Mouse (Mus musculus): ENCODE measurements around the gene Sun2. TPM values are rescaled to one million over a fixed set of nuclear protein-coding genes. Genes with fewer than 3 reads are reported as not detected.

The Sun2 gene
- polyA plus RNA-seq, 1 experiment from 2014 or later, result 5.9 TPM

DNA sequence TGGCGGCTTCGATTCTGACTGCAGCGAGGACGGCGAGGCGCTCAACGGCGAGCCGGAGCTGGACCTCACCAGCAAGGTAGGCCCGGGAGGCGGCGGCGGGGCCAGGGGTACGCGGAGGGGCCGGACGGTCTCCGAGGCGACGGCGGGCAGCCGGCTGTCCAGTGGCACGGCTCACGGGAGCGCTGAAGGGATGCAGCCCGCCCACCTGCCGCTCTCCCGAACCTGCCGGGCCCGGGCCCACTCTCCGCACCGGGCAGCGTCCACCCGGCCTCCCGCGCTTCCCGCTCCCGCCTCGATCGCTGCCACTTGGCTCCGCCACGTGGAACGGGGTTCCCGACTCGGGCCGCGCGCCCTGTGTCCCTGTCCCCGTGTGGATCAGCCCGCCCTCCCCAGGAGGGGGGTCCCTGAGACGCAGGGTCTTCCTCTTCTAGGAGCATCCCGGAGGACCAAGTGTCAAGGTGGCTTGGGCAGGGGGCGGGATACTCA, 51.3 kb downstream of the Sun2 start:
- no peaks in the 10 kb centered on the region for H3K27me3 ChIP-seq
- H3K9ac ChIP-seq, result peak overlapping the region; percentile 89
- H3K36me3 ChIP-seq, result peaks cover 10% of the 10 kb centered on the region; the same call in 1 of the 2 replicates
- no peaks in the 10 kb centered on the region for H3K9me3 ChIP-seq (replicated peaks)
- peak overlapping the region; percentile 85 for H3K27ac ChIP-seq
- H3K4me3 ChIP-seq (replicated peaks), result peak overlapping the region; percentile 92
- under 1% methylated on average over 51 of the region's 53 CpGs for WGBS
- H3K4me1 ChIP-seq, result peaks cover 46% of the 10 kb centered on the region
- H3K4me2 ChIP-seq, result peak overlapping the region; percentile 97
- ATAC-seq (replicated peaks; ENCODE audit: low FRiP score), result peak; percentile 10

DNA sequence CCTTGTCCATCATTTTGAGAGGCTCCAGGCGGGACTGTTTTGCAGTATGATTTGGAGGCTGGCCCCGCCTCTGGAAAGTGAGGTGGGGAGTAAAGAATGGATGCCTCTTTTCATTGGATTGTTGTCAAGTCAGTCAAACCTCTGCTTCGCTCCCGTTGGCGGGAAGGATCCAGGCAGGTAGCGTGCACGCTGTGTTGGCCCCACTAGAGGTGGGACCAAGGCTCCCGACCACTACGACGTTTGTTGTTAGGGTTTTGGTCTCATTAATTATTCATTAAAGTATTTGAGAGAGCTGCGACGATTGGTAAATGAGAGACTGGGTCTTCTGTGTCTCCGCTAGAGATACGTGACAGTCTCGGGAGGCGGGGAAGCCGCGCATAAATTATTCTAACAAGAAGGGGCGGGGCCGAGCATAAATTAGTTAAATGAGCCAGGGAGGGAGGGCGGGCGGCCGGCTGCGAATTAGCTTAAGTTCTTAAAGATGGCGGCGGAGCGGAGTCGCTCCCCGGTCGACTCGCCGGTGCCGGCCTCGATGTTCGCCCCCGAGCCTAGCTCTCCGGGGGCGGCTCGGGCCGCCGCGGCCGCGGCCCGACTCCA, 51.8 kb downstream of the Sun2 start, which contains the start of gene Gtpbp1:
TSS of gene Gtpbp1 (plus strand) at position 420 of the 597 bp plus-strand sequence.
- Histone ChIP-seq H3K4me1 (peaks cover 47% of the 10 kb centered on the region), H3K4me3 (replicated peaks) (peak within 1 kb of the TSS; percentile 92), H3K9me3 (replicated peaks) (no peaks in the 10 kb centered on the region), H3K9ac (peak within 1 kb of the TSS; percentile 89), H3K27me3 (no peaks in the 10 kb centered on the region), H3K27ac (peak within 1 kb of the TSS; percentile 85), H3K4me2 (peak within 1 kb of the TSS; percentile 97), H3K36me3 (peaks cover 9% of the 10 kb centered on the region; the same call in 1 of the 2 replicates)
- ATAC-seq (replicated peaks; ENCODE audit: low FRiP score), result peak; percentile 96
- under 1% methylated on average over 45 of the region's 45 CpGs for WGBS

DNA sequence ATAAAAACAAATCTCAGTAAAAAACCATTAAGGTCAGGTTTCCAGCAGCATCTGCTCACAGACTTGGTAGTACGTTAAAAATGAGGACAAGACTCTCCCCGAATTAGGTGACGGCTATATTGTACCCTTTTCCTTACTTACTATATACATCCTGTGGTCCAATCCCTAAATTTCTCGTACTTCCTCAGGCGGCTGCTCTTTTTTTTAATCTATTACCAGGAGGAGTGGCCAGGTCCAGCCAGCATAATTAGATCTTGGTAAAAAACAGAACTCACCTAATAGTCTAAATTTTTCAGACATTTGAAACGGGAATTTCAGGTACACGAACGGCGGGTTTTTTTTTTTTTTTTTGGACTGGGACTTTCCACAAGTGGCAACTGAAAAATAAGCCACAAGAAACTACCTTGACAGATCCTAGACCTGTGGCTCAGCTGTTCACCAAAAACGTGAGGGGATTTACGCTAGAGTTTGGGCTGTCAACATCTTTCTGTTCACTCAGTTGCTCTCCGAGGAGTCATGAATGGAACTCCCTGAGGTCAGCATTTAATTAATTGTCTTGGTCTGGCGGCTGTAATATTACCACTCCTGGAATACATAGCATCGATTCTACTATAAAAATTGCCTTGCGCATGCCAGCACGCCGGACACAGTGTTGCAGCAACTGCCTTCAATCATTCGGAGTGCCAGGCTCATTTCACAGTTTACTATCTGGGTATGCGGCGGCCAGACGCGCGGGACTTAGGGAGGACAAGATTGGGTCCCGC, 52.5 kb downstream of the Sun2 start:
- 9% methylated on average over 24 of the region's 24 CpGs for WGBS
- peak overlapping the region; percentile 70; the same call in 1 of the 2 replicates for H3K27ac ChIP-seq
- H3K9ac ChIP-seq, result peak overlapping the region; percentile 35; the same call in 1 of the 2 replicates
- ATAC-seq (replicated peaks; ENCODE audit: low FRiP score), result no peak
- peak overlapping the region; percentile 92 for H3K4me3 ChIP-seq (replicated peaks)
- peaks cover 50% of the 10 kb centered on the region for H3K4me1 ChIP-seq
- peak overlapping the region; percentile 97 for H3K4me2 ChIP-seq
- no peaks in the 10 kb centered on the region for H3K27me3 ChIP-seq
- no peaks in the 10 kb centered on the region for H3K9me3 ChIP-seq (replicated peaks)
- 0 out of 2 replicates have a peak, but pooled peaks cover 3% of the 10 kb centered on the region for H3K36me3 ChIP-seq

DNA sequence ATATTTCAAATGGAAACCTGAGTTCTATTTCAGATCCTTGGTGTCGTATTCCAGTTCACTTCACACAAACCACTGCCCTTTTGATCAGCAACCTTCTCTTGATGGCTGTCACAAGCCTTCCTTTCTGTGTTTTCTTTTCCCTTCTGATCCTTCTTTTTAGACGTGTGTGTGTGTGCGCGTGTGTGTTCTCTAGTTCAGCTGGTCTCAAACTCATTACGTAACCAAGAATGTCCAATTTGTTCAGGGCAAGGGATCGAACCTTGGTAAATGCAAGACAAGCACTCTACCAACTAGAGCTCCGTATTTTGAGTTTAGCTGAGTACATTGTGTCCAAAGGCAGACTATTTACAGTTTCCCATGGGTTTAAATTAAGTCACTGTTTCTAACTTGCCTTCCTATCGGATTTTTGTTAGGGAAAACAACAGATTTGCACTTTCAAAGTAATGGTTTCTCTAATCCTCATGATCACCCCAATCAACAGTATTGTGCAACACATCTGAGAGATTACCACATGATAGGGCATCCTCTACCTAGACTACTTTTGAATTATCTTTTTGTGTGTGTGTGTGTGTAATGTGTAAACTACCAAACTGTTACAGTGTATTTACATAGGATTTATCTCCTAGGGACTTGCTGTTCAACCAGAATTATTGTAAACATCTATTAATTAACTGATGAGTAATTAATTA, 53.9 kb downstream of the Sun2 start:
- H3K36me3 ChIP-seq, result no peaks in the 10 kb centered on the region
- no peaks in the 10 kb centered on the region for H3K9me3 ChIP-seq (replicated peaks)
- H3K9ac ChIP-seq, result peak overlapping the region; percentile 81
- H3K4me2 ChIP-seq, result peak overlapping the region; percentile 68
- H3K4me1 ChIP-seq, result peaks cover 65% of the 10 kb centered on the region
- no peak for ATAC-seq (replicated peaks; ENCODE audit: low FRiP score)
- H3K4me3 ChIP-seq (replicated peaks), result peak overlapping the region; percentile 67
- no peaks in the 10 kb centered on the region for H3K27me3 ChIP-seq
- peak overlapping the region; percentile 99 for H3K27ac ChIP-seq
- 3% methylated on average over 8 of the region's 8 CpGs for WGBS

DNA sequence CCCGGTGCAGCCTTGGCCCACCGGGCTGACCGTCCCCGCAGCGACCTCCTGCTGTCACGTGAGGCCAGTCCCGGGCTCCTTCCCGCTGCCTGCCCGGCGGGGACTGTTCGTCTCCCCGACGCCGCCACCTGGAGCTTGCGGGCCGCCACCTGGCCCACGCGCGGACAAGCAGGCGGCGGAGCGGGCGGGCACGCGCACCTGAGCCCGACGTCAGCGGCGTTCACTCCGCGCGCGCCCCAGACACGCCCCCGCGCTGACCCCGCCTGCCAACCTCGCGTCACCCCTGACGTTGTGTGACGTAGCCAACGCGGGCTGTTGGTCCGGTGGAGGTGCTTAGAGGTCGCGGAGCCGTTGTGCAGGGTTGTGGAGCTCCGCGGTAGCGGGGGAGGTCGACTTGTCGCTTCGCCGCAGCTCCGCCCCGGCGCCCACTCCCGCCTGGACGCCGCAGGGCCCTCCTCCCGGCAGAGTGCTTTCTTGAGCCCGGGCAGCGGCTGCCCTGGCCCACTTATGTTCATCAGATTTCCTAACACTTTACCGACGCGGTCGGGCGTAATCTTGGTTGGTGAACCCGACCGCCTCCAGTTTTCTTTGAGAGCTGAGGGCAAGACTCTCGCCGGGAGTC, 54.6 kb downstream of the Sun2 start, which contains the start of gene Josd1:
TSS of gene Josd1 (minus strand) at position 274 of the 622 bp plus-strand sequence.
- H3K9me3 ChIP-seq (replicated peaks), result no peaks in the 10 kb centered on the region
- peaks cover 71% of the 10 kb centered on the region for H3K4me1 ChIP-seq
- H3K9ac ChIP-seq, result peak within 1 kb of the TSS; percentile 81
- H3K4me2 ChIP-seq, result peak within 1 kb of the TSS; percentile 68
- H3K27me3 ChIP-seq, result no peaks in the 10 kb centered on the region
- ATAC-seq (replicated peaks; ENCODE audit: low FRiP score), result peak; percentile 70
- no peaks in the 10 kb centered on the region for H3K36me3 ChIP-seq
- H3K27ac ChIP-seq, result peak within 1 kb of the TSS; percentile 99
- H3K4me3 ChIP-seq (replicated peaks), result peak within 1 kb of the TSS; percentile 67
- under 1% methylated on average over 72 of the region's 72 CpGs for WGBS

DNA sequence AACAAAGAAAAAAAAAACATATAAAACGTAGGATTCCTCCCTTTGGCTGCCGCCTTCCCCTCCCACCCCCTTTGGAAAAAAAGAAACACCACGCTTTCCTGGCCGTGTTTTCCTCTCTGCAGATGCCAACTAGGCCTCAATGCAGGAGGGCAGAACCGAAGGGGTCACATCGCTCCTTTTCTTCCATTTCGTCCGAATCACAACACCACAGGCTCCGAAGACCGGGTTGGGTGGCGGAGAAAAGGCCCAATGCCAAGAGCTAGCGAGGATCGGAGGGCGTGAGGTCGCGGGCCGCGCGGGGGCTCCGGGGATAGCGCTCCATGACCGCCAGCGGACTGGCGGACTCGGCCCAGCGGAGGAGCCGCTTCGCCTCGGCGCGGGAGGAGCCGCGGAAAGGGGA, 55.2 kb downstream of the Sun2 start:
- H3K36me3 ChIP-seq, result no peaks in the 10 kb centered on the region
- no peak for ATAC-seq (replicated peaks; ENCODE audit: low FRiP score)
- WGBS, result under 1% methylated on average over 32 of the region's 33 CpGs

DNA sequence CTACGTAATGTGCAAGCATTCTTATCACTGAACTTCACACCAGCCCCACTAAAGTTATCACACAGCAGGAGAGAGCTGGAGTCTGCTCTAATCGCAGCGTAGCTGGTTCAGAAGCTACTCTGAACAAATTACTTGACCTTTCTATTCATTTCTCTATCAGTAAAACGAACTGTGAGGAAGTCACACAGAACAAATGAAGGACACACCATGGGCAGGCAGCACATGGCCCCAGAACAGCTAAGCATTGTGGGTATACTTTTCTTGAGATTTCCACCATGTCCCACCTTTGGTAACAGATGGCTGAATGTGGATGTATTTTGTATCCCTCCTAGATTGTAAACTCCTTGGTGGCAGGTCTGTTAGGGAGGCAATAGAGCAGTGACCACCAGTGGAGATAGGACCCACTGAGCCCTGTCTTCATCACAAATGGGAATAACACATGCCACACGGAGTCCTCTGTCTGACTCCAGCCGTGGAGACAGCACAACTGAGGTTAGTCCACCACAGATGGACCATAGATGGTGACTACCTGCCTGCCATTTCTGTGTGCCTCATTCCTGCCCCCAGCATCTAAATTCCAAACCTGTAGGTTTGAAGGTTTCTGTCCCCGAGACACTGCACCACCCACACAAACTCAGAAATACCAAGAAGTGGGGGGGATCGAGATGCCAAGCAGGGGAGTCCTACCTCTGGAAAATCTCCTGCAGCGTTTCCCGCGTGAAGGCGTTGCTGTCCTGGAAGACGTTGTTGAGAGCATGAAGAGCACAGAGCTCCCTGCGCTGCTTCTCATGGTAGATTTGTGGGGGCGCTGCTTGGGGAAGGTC, 56.1 kb downstream of the Sun2 start:
- H3K27me3 ChIP-seq, result no peaks in the 10 kb centered on the region
- peak overlapping the region; percentile 81 for H3K9ac ChIP-seq
- no peaks in the 10 kb centered on the region for H3K36me3 ChIP-seq
- no peak for ATAC-seq (replicated peaks; ENCODE audit: low FRiP score)
- H3K4me1 ChIP-seq, result peaks cover 66% of the 10 kb centered on the region
- peak overlapping the region; percentile 68 for H3K4me2 ChIP-seq
- WGBS, result 14% methylated on average over 15 of the region's 15 CpGs
- no peaks in the 10 kb centered on the region for H3K9me3 ChIP-seq (replicated peaks)
- H3K4me3 ChIP-seq (replicated peaks), result peak overlapping the region; percentile 67
- 0 out of 2 replicates have a peak overlapping the region, but pooled peaks have one; percentile 29 for H3K27ac ChIP-seq

More for the DNA sequence above, 55.2 kb downstream of the Sun2 start:
- Histone ChIP-seq H3K4me2 (peak overlapping the region; percentile 68), H3K9ac (peak overlapping the region; percentile 81), H3K4me3 (replicated peaks) (peak overlapping the region; percentile 67), H3K27ac (peak overlapping the region; percentile 99), H3K27me3 (no peaks in the 10 kb centered on the region), H3K4me1 (peaks cover 71% of the 10 kb centered on the region), H3K9me3 (replicated peaks) (no peaks in the 10 kb centered on the region)

DNA sequence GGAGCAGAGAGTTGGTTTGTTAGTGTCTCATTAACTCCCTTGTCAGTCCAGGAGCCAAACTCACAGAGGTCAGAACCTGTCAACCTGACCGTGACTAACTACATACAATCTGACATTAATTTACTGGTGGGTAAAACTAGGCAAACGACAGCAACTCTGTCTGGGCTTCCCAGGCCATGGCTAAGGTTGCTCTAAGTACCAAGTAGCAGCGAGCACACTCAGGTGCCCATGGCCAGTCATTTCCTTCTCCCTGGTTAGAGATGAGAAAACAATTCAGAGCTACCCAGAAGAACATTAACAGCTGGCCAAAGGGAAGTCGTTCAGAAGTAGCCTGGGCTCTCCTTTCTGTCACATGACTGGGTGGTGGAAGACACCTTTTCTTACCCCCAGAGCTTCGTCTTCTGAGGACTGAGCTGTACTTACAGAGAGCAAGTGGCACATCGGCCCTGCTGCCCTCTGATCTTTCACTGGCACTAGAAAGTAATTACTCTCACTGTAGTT, 57.1 kb downstream of the Sun2 start:
- H3K9me3 ChIP-seq (replicated peaks), result no peaks in the 10 kb centered on the region
- ATAC-seq (replicated peaks; ENCODE audit: low FRiP score), result no peak
- peak overlapping the region; percentile 34 for H3K9ac ChIP-seq

DNA sequence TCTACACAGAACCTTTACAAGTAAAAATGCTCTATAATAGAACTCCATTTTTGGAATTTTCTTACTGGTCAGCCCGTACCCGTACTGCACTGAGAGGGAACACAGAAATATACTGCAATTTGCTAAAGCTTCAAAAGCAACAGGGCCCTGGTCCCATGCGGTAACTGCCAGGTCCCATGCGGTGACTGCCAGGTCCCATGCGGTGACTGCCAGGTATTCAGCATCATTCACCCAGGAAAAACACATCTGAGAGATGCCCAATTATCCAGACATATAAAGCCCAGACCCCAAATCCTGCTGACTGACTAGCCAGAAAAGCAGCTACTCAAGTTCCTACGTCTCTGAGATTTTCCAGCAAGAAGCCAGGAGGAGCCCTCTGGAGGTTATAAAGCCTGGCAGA, 57.7 kb downstream of the Sun2 start:
- Histone ChIP-seq H3K4me3 (replicated peaks) (peak overlapping the region; percentile 67), H3K4me1 (peaks cover 63% of the 10 kb centered on the region), H3K9ac (peak overlapping the region; percentile 34; the same call in 1 of the 2 replicates), H3K9me3 (replicated peaks) (no peaks in the 10 kb centered on the region), H3K27ac (0 out of 2 replicates have a peak overlapping the region, but pooled peaks have one; percentile 29), H3K27me3 (no peaks in the 10 kb centered on the region), H3K4me2 (peak overlapping the region; percentile 68), H3K36me3 (peaks cover 2% of the 10 kb centered on the region)
- 77% methylated on average over 6 of the region's 6 CpGs for WGBS
- ATAC-seq (replicated peaks; ENCODE audit: low FRiP score), result no peak

More for the DNA sequence above, 57.1 kb downstream of the Sun2 start:
- Histone ChIP-seq H3K36me3 (no peaks in the 10 kb centered on the region), H3K4me2 (peak overlapping the region; percentile 68), H3K4me3 (replicated peaks) (peak overlapping the region; percentile 67), H3K27ac (0 out of 2 replicates have a peak overlapping the region, but pooled peaks have one; percentile 29), H3K4me1 (peaks cover 68% of the 10 kb centered on the region), H3K27me3 (no peaks in the 10 kb centered on the region)
- WGBS, result 12% methylated on average over 6 of the region's 6 CpGs

DNA sequence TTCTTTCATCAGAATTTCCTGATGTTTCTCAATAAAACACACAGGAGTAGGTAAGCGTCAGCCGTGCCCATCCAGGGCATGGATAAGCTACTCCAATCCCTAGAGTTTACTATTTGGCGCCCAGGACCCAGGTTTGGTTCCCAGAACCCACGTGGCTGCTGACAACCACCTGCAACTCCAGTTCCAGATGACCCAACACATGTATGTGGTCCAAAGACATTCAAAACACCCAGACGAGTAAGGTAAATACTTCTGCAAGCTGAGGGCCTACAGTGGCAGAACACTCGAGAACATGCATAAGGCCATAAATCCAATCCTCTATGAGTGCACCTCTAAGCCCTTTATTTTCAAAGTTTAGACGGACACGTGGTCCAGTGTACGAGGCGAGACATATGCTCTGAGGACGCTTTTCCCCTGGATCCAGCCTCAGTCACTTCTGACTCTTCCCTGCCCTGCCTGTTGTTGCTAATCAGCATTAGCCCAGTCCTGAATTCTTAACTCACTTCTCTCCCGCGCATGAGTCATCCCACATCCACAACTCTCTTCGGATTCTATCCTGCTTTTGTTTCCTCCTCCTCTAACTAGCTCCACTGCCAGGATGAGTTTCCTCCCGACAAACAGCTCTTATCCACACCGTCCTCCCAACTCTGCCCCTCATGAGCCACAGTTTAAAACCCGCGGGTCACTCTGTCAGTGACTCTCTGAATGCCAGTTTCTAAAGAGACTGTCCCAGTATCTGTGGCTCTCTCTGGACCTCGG, 58.5 kb downstream of the Sun2 start:
- Histone ChIP-seq H3K9me3 (replicated peaks) (no peaks in the 10 kb centered on the region), H3K4me2 (peak overlapping the region; percentile 68), H3K4me3 (replicated peaks) (peak overlapping the region; percentile 67), H3K9ac (peak overlapping the region; percentile 8; the same call in 1 of the 2 replicates), H3K4me1 (peaks cover 58% of the 10 kb centered on the region), H3K27me3 (no peaks in the 10 kb centered on the region), H3K27ac (no peak overlapping the region), H3K36me3 (peaks cover 4% of the 10 kb centered on the region)
- ATAC-seq (replicated peaks; ENCODE audit: low FRiP score), result no peak
- 59% methylated on average over 19 of the region's 19 CpGs for WGBS
